Mouse (Mus musculus): Measurements from ENCODE around the gene Ddx59. TPM values are rescaled to one million over a fixed set of nuclear protein-coding genes. Genes with fewer than 3 reads are reported as not detected.
A peak's percentile ranks its signal among the peaks of the same experiment; 100 is the strongest.

Gene Ddx59
- polyA plus RNA-seq, 1 experiment from 2014 or later, result 9.4 TPM

GRCm38 (mm10) chr1:136430126-136430818 is 15.2 kb downstream of the Ddx59 start:
- peaks cover 15% of the 10 kb centered on the region for H3K4me1 ChIP-seq (replicated peaks; ENCODE audit: control insufficient read depth, insufficient read depth, low read length)
- no peak overlapping the region for H3K4me3 ChIP-seq (ENCODE audit: low read depth, low read length)
- ATAC-seq (replicated peaks; ENCODE audit: low FRiP score) (no peak), DNase-seq (ENCODE audit: low spot score) (no peak)
- no peak overlapping the region for H3K27ac ChIP-seq (ENCODE audit: low read depth, low read length)
- no peaks in the 10 kb centered on the region for H3K27me3 ChIP-seq (replicated peaks; ENCODE audit: control insufficient read depth, insufficient read depth, low read length)
- 72% methylated on average over 7 of the region's 7 CpGs for WGBS
- no peaks in the 10 kb centered on the region; the same call in 1 of the 2 replicates for H3K36me3 ChIP-seq (ENCODE audit: control insufficient read depth, insufficient read depth, low read length)
- no peak overlapping the region for H3K4me2 ChIP-seq
- peak overlapping the region; percentile 30; the same call in 1 of the 2 replicates for H3K9ac ChIP-seq (ENCODE audit: low read depth, low read length)
- H3K9me3 ChIP-seq (ENCODE audit: control insufficient read depth, low read length), result no peaks in the 10 kb centered on the region

GRCm38 (mm10) chr1:136440741-136441140 is 25.7 kb downstream of the Ddx59 start:
- 83% methylated on average over 7 of the region's 7 CpGs for WGBS
- H3K4me1 ChIP-seq (replicated peaks; ENCODE audit: control insufficient read depth, insufficient read depth, low read length), result peaks cover 13% of the 10 kb centered on the region
- no peaks in the 10 kb centered on the region for H3K27me3 ChIP-seq (replicated peaks; ENCODE audit: control insufficient read depth, insufficient read depth, low read length)
- DNase-seq (ENCODE audit: low spot score) (no peak), ATAC-seq (replicated peaks; ENCODE audit: low FRiP score) (no peak)
- no peaks in the 10 kb centered on the region for H3K9me3 ChIP-seq (ENCODE audit: control insufficient read depth, low read length)
- H3K27ac ChIP-seq (ENCODE audit: low read depth, low read length), result no peak overlapping the region
- no peaks in the 10 kb centered on the region for H3K36me3 ChIP-seq (ENCODE audit: control insufficient read depth, insufficient read depth, low read length)
- no peak overlapping the region for H3K9ac ChIP-seq (ENCODE audit: low read depth, low read length)
- H3K4me2 ChIP-seq, result no peak overlapping the region
- H3K4me3 ChIP-seq (ENCODE audit: low read depth, low read length), result no peak overlapping the region

- Histone ChIP-seq H3K4me1 (replicated peaks; ENCODE audit: control insufficient read depth, insufficient read depth, low read length) (peaks cover 13% of the 10 kb centered on the region), H3K36me3 (ENCODE audit: control insufficient read depth, insufficient read depth, low read length) (no peaks in the 10 kb centered on the region), H3K4me2 (no peak overlapping the region), H3K27ac (ENCODE audit: low read depth, low read length) (no peak overlapping the region), H3K4me3 (ENCODE audit: low read depth, low read length) (no peak overlapping the region), H3K27me3 (replicated peaks; ENCODE audit: control insufficient read depth, insufficient read depth, low read length) (no peaks in the 10 kb centered on the region), H3K9ac (ENCODE audit: low read depth, low read length) (no peak overlapping the region), H3K9me3 (ENCODE audit: control insufficient read depth, low read length) (no peaks in the 10 kb centered on the region)
- DNase-seq (ENCODE audit: low spot score), result no peak
- ATAC-seq (replicated peaks; ENCODE audit: low FRiP score), result no peak
- 75% methylated on average over 9 of the region's 9 CpGs for WGBS
Observed at GRCm38 (mm10) chr1:136442809-136443208, 27.7 kb downstream of the Ddx59 start.

- Histone ChIP-seq H3K4me1 (replicated peaks; ENCODE audit: control insufficient read depth, insufficient read depth, low read length) (peaks cover 13% of the 10 kb centered on the region), H3K27me3 (replicated peaks; ENCODE audit: control insufficient read depth, insufficient read depth, low read length) (no peaks in the 10 kb centered on the region), H3K4me3 (ENCODE audit: low read depth, low read length) (no peak overlapping the region), H3K36me3 (ENCODE audit: control insufficient read depth, insufficient read depth, low read length) (no peaks in the 10 kb centered on the region), H3K27ac (ENCODE audit: low read depth, low read length) (0 out of 2 replicates have a peak overlapping the region, but pooled peaks have one; percentile 30), H3K9ac (ENCODE audit: low read depth, low read length) (0 out of 2 replicates have a peak overlapping the region, but pooled peaks have one; percentile 7), H3K9me3 (ENCODE audit: control insufficient read depth, low read length) (no peaks in the 10 kb centered on the region), H3K4me2 (peak overlapping the region; percentile 44)
- DNase-seq (ENCODE audit: low spot score) (no peak), ATAC-seq (replicated peaks; ENCODE audit: low FRiP score) (peak; percentile 95)
- 68% methylated on average over 12 of the region's 12 CpGs for WGBS
Observed at GRCm38 (mm10) chr1:136444555-136445255, 29.6 kb downstream of the Ddx59 start.

GRCm38 (mm10) chr1:136446933-136447332 is 31.9 kb downstream of the Ddx59 start:
- DNase-seq (ENCODE audit: low spot score) (no peak), ATAC-seq (replicated peaks; ENCODE audit: low FRiP score) (no peak)
- Histone ChIP-seq H3K9me3 (ENCODE audit: control insufficient read depth, low read length) (no peaks in the 10 kb centered on the region), H3K9ac (ENCODE audit: low read depth, low read length) (no peak overlapping the region), H3K36me3 (ENCODE audit: control insufficient read depth, insufficient read depth, low read length) (no peaks in the 10 kb centered on the region), H3K27me3 (replicated peaks; ENCODE audit: control insufficient read depth, insufficient read depth, low read length) (no peaks in the 10 kb centered on the region), H3K4me2 (no peak overlapping the region), H3K4me1 (replicated peaks; ENCODE audit: control insufficient read depth, insufficient read depth, low read length) (peaks cover 13% of the 10 kb centered on the region), H3K4me3 (ENCODE audit: low read depth, low read length) (no peak overlapping the region), H3K27ac (ENCODE audit: low read depth, low read length) (no peak overlapping the region)
- 86% methylated on average over 10 of the region's 10 CpGs for WGBS

- H3K4me1 ChIP-seq (replicated peaks; ENCODE audit: control insufficient read depth, insufficient read depth, low read length), result peaks cover 13% of the 10 kb centered on the region
- no peaks in the 10 kb centered on the region for H3K9me3 ChIP-seq (ENCODE audit: control insufficient read depth, low read length)
- no peak overlapping the region for H3K4me2 ChIP-seq
- ATAC-seq (replicated peaks; ENCODE audit: low FRiP score), result no peak
- no peak overlapping the region for H3K4me3 ChIP-seq (ENCODE audit: low read depth, low read length)
- H3K27me3 ChIP-seq (replicated peaks; ENCODE audit: control insufficient read depth, insufficient read depth, low read length), result no peaks in the 10 kb centered on the region
- H3K9ac ChIP-seq (ENCODE audit: low read depth, low read length), result no peak overlapping the region
- no peak overlapping the region for H3K27ac ChIP-seq (ENCODE audit: low read depth, low read length)
- no peak for DNase-seq (ENCODE audit: low spot score)
- WGBS, result 89% methylated on average over 4 of the region's 4 CpGs
- no peaks in the 10 kb centered on the region for H3K36me3 ChIP-seq (ENCODE audit: control insufficient read depth, insufficient read depth, low read length)
Observed at GRCm38 (mm10) chr1:136447338-136447737, 32.3 kb downstream of the Ddx59 start.

GRCm38 (mm10) chr1:136449541-136449940 is 34.5 kb downstream of the Ddx59 start:
- ATAC-seq (replicated peaks; ENCODE audit: low FRiP score) (no peak), DNase-seq (ENCODE audit: low spot score) (no peak)
- Histone ChIP-seq H3K27ac (ENCODE audit: low read depth, low read length) (no peak overlapping the region), H3K4me1 (replicated peaks; ENCODE audit: control insufficient read depth, insufficient read depth, low read length) (peaks cover 8% of the 10 kb centered on the region), H3K27me3 (replicated peaks; ENCODE audit: control insufficient read depth, insufficient read depth, low read length) (no peaks in the 10 kb centered on the region), H3K36me3 (ENCODE audit: control insufficient read depth, insufficient read depth, low read length) (no peaks in the 10 kb centered on the region), H3K4me3 (ENCODE audit: low read depth, low read length) (no peak overlapping the region), H3K4me2 (no peak overlapping the region), H3K9ac (ENCODE audit: low read depth, low read length) (no peak overlapping the region), H3K9me3 (ENCODE audit: control insufficient read depth, low read length) (no peaks in the 10 kb centered on the region)
- WGBS, result 86% methylated on average over 6 of the region's 6 CpGs

- Histone ChIP-seq H3K4me3 (ENCODE audit: low read depth, low read length) (no peak overlapping the region), H3K36me3 (ENCODE audit: control insufficient read depth, insufficient read depth, low read length) (no peaks in the 10 kb centered on the region), H3K4me1 (replicated peaks; ENCODE audit: control insufficient read depth, insufficient read depth, low read length) (peaks cover 3% of the 10 kb centered on the region), H3K27me3 (replicated peaks; ENCODE audit: control insufficient read depth, insufficient read depth, low read length) (no peaks in the 10 kb centered on the region), H3K4me2 (no peak overlapping the region), H3K27ac (ENCODE audit: low read depth, low read length) (no peak overlapping the region), H3K9me3 (ENCODE audit: control insufficient read depth, low read length) (no peaks in the 10 kb centered on the region), H3K9ac (ENCODE audit: low read depth, low read length) (no peak overlapping the region)
- 77% methylated on average over 5 of the region's 5 CpGs for WGBS
- DNase-seq (ENCODE audit: low spot score) (no peak), ATAC-seq (replicated peaks; ENCODE audit: low FRiP score) (no peak)
Observed at GRCm38 (mm10) chr1:136450206-136450605, 35.1 kb downstream of the Ddx59 start.

- WGBS, result 74% methylated on average over 5 of the region's 5 CpGs
- Histone ChIP-seq H3K4me2 (no peak overlapping the region), H3K4me1 (replicated peaks; ENCODE audit: control insufficient read depth, insufficient read depth, low read length) (no peaks in the 10 kb centered on the region), H3K9me3 (ENCODE audit: control insufficient read depth, low read length) (no peaks in the 10 kb centered on the region), H3K27me3 (replicated peaks; ENCODE audit: control insufficient read depth, insufficient read depth, low read length) (0 out of 2 replicates have a peak, but pooled peaks cover 4% of the 10 kb centered on the region), H3K27ac (ENCODE audit: low read depth, low read length) (no peak overlapping the region), H3K4me3 (ENCODE audit: low read depth, low read length) (no peak overlapping the region), H3K9ac (ENCODE audit: low read depth, low read length) (no peak overlapping the region), H3K36me3 (ENCODE audit: control insufficient read depth, insufficient read depth, low read length) (no peaks in the 10 kb centered on the region)
- ATAC-seq (replicated peaks; ENCODE audit: low FRiP score) (no peak), DNase-seq (ENCODE audit: low spot score) (no peak)
Observed at GRCm38 (mm10) chr1:136452421-136452820, 37.4 kb downstream of the Ddx59 start.
